8 mouse cellular contexts compared by ENCODE assay signal in the genomic region with DNA sequence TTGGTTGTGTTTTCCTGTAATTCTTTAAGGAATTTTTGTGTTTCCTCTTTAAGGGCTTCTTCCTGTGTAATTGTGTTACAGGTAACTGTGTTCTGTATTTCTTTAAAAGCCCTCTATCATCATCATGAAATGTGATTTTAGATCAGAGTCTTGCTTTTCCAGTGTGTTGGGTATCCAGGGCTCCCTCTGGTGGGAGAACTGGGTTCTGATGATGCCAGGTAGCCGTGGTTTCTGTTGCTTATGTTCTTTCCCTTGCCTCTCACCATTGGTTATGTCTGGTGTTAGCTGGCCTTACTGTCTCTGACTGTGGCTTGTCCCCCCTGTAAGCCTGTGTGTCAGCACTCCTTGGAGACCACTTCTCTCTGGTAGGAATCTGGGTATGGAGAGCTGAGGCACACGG. TPM values are rescaled to one million over a fixed set of nuclear protein-coding genes. Genes with fewer than 3 reads are reported as not detected.
DNase-seq lines count a peak whose midpoint lies in the region; ATAC-seq and TF ChIP-seq lines count a peak whose summit lies in the region.

No protein-coding gene starts in this region.

- no peaks in the 10 kb centered on the region for H3K4me1 ChIP-seq in hindbrain, embryonic 10.5 days (replicated peaks)
- no peaks in the 10 kb centered on the region for H3K4me1 ChIP-seq in hindbrain, embryonic 13.5 days (replicated peaks)
- H3K4me1 ChIP-seq in spleen, adult 2 months (ENCODE audit: control insufficient read depth, insufficient read depth, insufficient read length), result no peaks in the 10 kb centered on the region
- no peaks in the 10 kb centered on the region for H3K4me1 ChIP-seq in cortical plate, adult 2 months (ENCODE audit: control insufficient read depth, insufficient read depth, low read length)

- H3K27me3 ChIP-seq in hindbrain, embryonic 10.5 days (ENCODE audit: insufficient read depth, poor library complexity, severe bottlenecking), result no peaks in the 10 kb centered on the region
- H3K27me3 ChIP-seq in hindbrain, embryonic 13.5 days, result no peaks in the 10 kb centered on the region
- no peaks in the 10 kb centered on the region for H3K27me3 ChIP-seq in spleen, adult 2 months (ENCODE audit: control insufficient read depth, insufficient read depth, low read length)

- 69% methylated on average over 2 of the region's 2 CpGs for WGBS in hindbrain, embryonic 10.5 days
- 62% methylated on average over 2 of the region's 2 CpGs for WGBS in hindbrain, embryonic 13.5 days
- WGBS in spleen, adult 2 months, result 62% methylated on average over 2 of the region's 2 CpGs

- no peak overlapping the region for H3K27ac ChIP-seq in hindbrain, embryonic 10.5 days
- H3K27ac ChIP-seq in hindbrain, embryonic 13.5 days, result no peak overlapping the region
- H3K27ac ChIP-seq in spleen, adult 2 months (ENCODE audit: insufficient read depth, low read length), result no peak overlapping the region
- no peak overlapping the region for H3K27ac ChIP-seq in cortical plate, adult 2 months (ENCODE audit: insufficient read depth, low read length)

- no peaks in the 10 kb centered on the region for H3K9me3 ChIP-seq in hindbrain, embryonic 10.5 days
- no peaks in the 10 kb centered on the region for H3K9me3 ChIP-seq in hindbrain, embryonic 13.5 days

- TF ChIP-seq POLR2A in spleen, adult 2 months (IDR thresholded peaks at IDR 0.05; ENCODE audit: low read depth, low read length), result no peak
- TF ChIP-seq POLR2A in cortical plate, adult 2 months (IDR thresholded peaks at IDR 0.05; ENCODE audit: extremely low read depth, insufficient read depth, low read length), result no peak

- no peak for ATAC-seq in hindbrain, embryonic 13.5 days (ENCODE audit: low FRiP score)

- no peak overlapping the region for H3K9ac ChIP-seq in hindbrain, embryonic 13.5 days

- H3K4me3 ChIP-seq in hindbrain, embryonic 10.5 days, result no peak overlapping the region
- no peak overlapping the region for H3K4me3 ChIP-seq in hindbrain, embryonic 13.5 days
- no peak overlapping the region for H3K4me3 ChIP-seq in spleen, adult 2 months (ENCODE audit: extremely low read depth, insufficient read depth, insufficient read length)
- H3K4me3 ChIP-seq in cortical plate, adult 2 months (ENCODE audit: insufficient read depth, low read length), result no peak overlapping the region

- H3K4me2 ChIP-seq in hindbrain, embryonic 13.5 days, result no peak overlapping the region

- DNase-seq in hindbrain, embryonic 10.5 days (ENCODE audit: low spot score), result peak; percentile 10
- DNase-seq in spleen, adult 2 months (ENCODE audit: low read depth in 1 of 2, low spot score in 2 of 2), result peak in 1 of 2 experiments; percentile 7
- no peak for DNase-seq in spleen, postnatal 4 days (ENCODE audit: low spot score in 2 of 2)
- peak; percentile 19 for DNase-seq in telencephalon, adult 2 months (ENCODE audit: low read depth, low spot score)
- no peak for DNase-seq in right cerebral cortex, postnatal 36 days (ENCODE audit: low spot score in 2 of 2)
- no peak for DNase-seq in natural killer cell, adult 2 months (ENCODE audit: low spot score in 2 of 2)

- TF ChIP-seq CTCF in spleen, adult 2 months (IDR thresholded peaks at IDR 0.05; ENCODE audit: extremely low read depth, insufficient read depth, insufficient read length, insufficient replicate concordance), result peak; percentile 33; the same call in 1 of the 2 replicates
- peak; percentile 63 for TF ChIP-seq CTCF in cortical plate, adult 2 months (IDR thresholded peaks at IDR 0.05; ENCODE audit: extremely low read depth, insufficient read depth, low read length)

- peaks cover 85% of the 10 kb centered on the region for H3K36me3 ChIP-seq in hindbrain, embryonic 10.5 days
- H3K36me3 ChIP-seq in hindbrain, embryonic 13.5 days, result peaks cover 66% of the 10 kb centered on the region
- H3K36me3 ChIP-seq in spleen, adult 2 months (ENCODE audit: control insufficient read depth, insufficient read depth, low read length), result peaks cover 9% of the 10 kb centered on the region

RNA-seq across cellular contexts. Expression of a gene that starts 44.5 kb away (rescaled TPM):
- polyA plus RNA-seq in hindbrain, embryonic 10.5 days (2016; fragmentation: Nextera tagmentation; extraction: Ambion mirVana), result 35.9 and 39.7 TPM in 2 replicates
- polyA plus RNA-seq in hindbrain, embryonic 13.5 days (2015; fragmentation: Nextera tagmentation; extraction: Ambion mirVana), result 24.7 and 26.1 TPM in 2 replicates
- polyA plus RNA-seq in spleen, adult 2 months (2012; rRNA removed), result 12.5 and 16.7 TPM in 2 replicates
- 35.4 and 37.5 TPM in 2 replicates for polyA plus RNA-seq in cortical plate, adult 2 months (2012; rRNA removed)

RNA-seq across cellular contexts. Expression of a gene that starts 55.8 kb away (rescaled TPM):
- polyA plus RNA-seq in hindbrain, embryonic 10.5 days (2016; fragmentation: Nextera tagmentation; extraction: Ambion mirVana), result 1.2 TPM in 2 replicates
- polyA plus RNA-seq in hindbrain, embryonic 13.5 days (2015; fragmentation: Nextera tagmentation; extraction: Ambion mirVana), result 2.9 and 3.1 TPM in 2 replicates
- polyA plus RNA-seq in spleen, adult 2 months (2012; rRNA removed), result 0.26 and 0.28 TPM in 2 replicates
- polyA plus RNA-seq in cortical plate, adult 2 months (2012; rRNA removed), result 81.0 and 88.3 TPM in 2 replicates

Comparison
In these comparisons a context has a peak if more than half of its experiments do, and no peak if none do; other contexts are left out.
1. DNase-seq: peak in hindbrain, embryonic 10.5 days (single experiment) and telencephalon, adult 2 months (single experiment); none in spleen, postnatal 4 days (0 of 2), right cerebral cortex, postnatal 36 days (0 of 2) and natural killer cell, adult 2 months (0 of 2).
2. RNA of a gene that starts 55.8 kb away (polyA plus RNA-seq): 81.0 to 88.3 TPM in cortical plate, adult 2 months; 2.9 to 3.1 TPM in hindbrain, embryonic 13.5 days, 1.2 TPM in hindbrain, embryonic 10.5 days and 0.26 to 0.28 TPM in spleen, adult 2 months; every median in the first group is over 10 times any median in the second.